Mouse (Mus musculus) lung, adult 2 months (tissue): ENCODE measurements around the gene Eif5a.

Experiments
- CTCF ChIP-seq: fragments of 200-500 bp; IDR thresholded peaks from 2 replicates; pipeline ENCODE4 v1.5.1; 2011; ENCODE audit warnings: mild to moderate bottlenecking, low read length, control low read depth; ENCODE audit not compliant: insufficient read depth
- POLR2A ChIP-seq: fragments of 200-500 bp; IDR thresholded peaks from 2 replicates; pipeline ENCODE4 v1.6.1; 2011; ENCODE audit warnings: low read depth, mild to moderate bottlenecking, control low read depth, low read length, borderline replicate concordance; ENCODE audit errors: extremely low read depth

GRCm38 (mm10) chr11:69910177-69910576, 11.6 kb downstream of the Eif5a start:
- no peak for TF ChIP-seq POLR2A
- no peak for TF ChIP-seq CTCF
